Mouse (Mus musculus) heart, embryonic 10.5 days (tissue): Measurements from ENCODE around the gene Lmtk3. TPM values are rescaled to one million over a fixed set of nuclear protein-coding genes. Genes with fewer than 3 reads are reported as not detected.

Source experiments
- DNase-seq: peaks from one replicate; pipeline ENCODE4 v3.0.0-alpha.2; 2017; ENCODE audit warnings: low spot score
- H3K27ac ChIP-seq: fragments of 300-500 bp; sonication (generic); 2 replicates; pipeline ENCODE4 v1.5.1; 2016; ENCODE audit warnings: mild to moderate bottlenecking
- H3K27me3 ChIP-seq: fragments of 300-500 bp; sonication (generic); 2 replicates; pipeline ENCODE4 v1.6.1; 2016; ENCODE audit warnings: mild to moderate bottlenecking; ENCODE audit not compliant: poor library complexity, insufficient read depth, severe bottlenecking
- H3K36me3 ChIP-seq: fragments of 300-500 bp; sonication (generic); 2 replicates; pipeline ENCODE4 v1.6.1; 2016; ENCODE audit warnings: mild to moderate bottlenecking, moderate library complexity
- H3K4me1 ChIP-seq: fragments of 300-500 bp; sonication (generic); 2 replicates; pipeline ENCODE4 v1.6.1; 2016; ENCODE audit warnings: mild to moderate bottlenecking
- H3K4me3 ChIP-seq: fragments of 300-500 bp; sonication (generic); 2 replicates; pipeline ENCODE4 v1.5.1; 2016; ENCODE audit warnings: mild to moderate bottlenecking, moderate library complexity
- H3K9me3 ChIP-seq: fragments of 300-500 bp; sonication (generic); 2 replicates; pipeline ENCODE4 v1.6.1; 2016; ENCODE audit warnings: mild to moderate bottlenecking, moderate library complexity
- WGBS: fragments of 180-500 bp; shearing (Covaris S2); methylation state at CpG from one replicate; pipeline ENCODE4 v1.1.7; 2016; 5-methylcytosine and 5-hydroxymethylcytosine counted together
- polyA plus RNA-seq: library from polyadenylated mRNA; unstranded; fragments of >200 nt; fragmentation: Nextera tagmentation; extraction: Ambion mirVana; gene quantifications from 2 replicates; pipeline ENCODE4 v1.2.1, GENCODE M21; 2016

Lmtk3 gene
- polyA plus RNA-seq, 1 experiment from 2014 or later = 1.8 TPM

- WGBS = 7% methylated on average over 25 of the region's 25 CpGs
- H3K36me3 ChIP-seq = peaks cover 25% of the 10 kb centered on the region
- peaks cover 32% of the 10 kb centered on the region for H3K27me3 ChIP-seq
- peak overlapping the region; percentile 39 for H3K4me3 ChIP-seq
- H3K9me3 ChIP-seq = no peaks in the 10 kb centered on the region
- H3K4me1 ChIP-seq = peaks cover 20% of the 10 kb centered on the region
- no peak for DNase-seq
- H3K27ac ChIP-seq = no peak overlapping the region
Measured at GRCm38 (mm10) chr7:45819843-45820242, 36.3 kb downstream of the Lmtk3 start.

- Histone ChIP-seq H3K4me3 (no peak overlapping the region), H3K4me1 (peaks cover 14% of the 10 kb centered on the region), H3K9me3 (no peaks in the 10 kb centered on the region), H3K36me3 (peaks cover 35% of the 10 kb centered on the region), H3K27ac (no peak overlapping the region), H3K27me3 (peaks cover 30% of the 10 kb centered on the region)
- no peak for DNase-seq
Measured at GRCm38 (mm10) chr7:45820913-45821312, 37.4 kb downstream of the Lmtk3 start.

GRCm38 (mm10) chr7:45824598-45824997 lies 41.1 kb downstream of the Lmtk3 start, which contains the start of gene Kcnj14:
Kcnj14 (minus strand) TSS chr7:45824782.
- peaks cover 14% of the 10 kb centered on the region for H3K27me3 ChIP-seq
- DNase-seq = no peak
- H3K27ac ChIP-seq = no peak within 1 kb of the TSS
- no peak within 1 kb of the TSS for H3K4me3 ChIP-seq
- peaks cover 17% of the 10 kb centered on the region for H3K4me1 ChIP-seq
- H3K9me3 ChIP-seq = no peaks in the 10 kb centered on the region
- H3K36me3 ChIP-seq = peaks cover 70% of the 10 kb centered on the region
- 59% methylated on average over 7 of the region's 7 CpGs for WGBS

- Histone ChIP-seq H3K27ac (no peak overlapping the region), H3K9me3 (no peaks in the 10 kb centered on the region), H3K4me3 (no peak overlapping the region), H3K27me3 (peaks cover 7% of the 10 kb centered on the region), H3K36me3 (peaks cover 70% of the 10 kb centered on the region), H3K4me1 (peaks cover 19% of the 10 kb centered on the region)
- DNase-seq = no peak
- WGBS = 89% methylated on average over 7 of the region's 7 CpGs
Measured at GRCm38 (mm10) chr7:45826631-45827030, 43.1 kb downstream of the Lmtk3 start.

GRCm38 (mm10) chr7:45830427-45831127 lies 47.0 kb downstream of the Lmtk3 start, which contains the start of gene Grwd1:
Grwd1 (minus strand) TSS chr7:45830944.
- peak within 1 kb of the TSS; percentile 93 for H3K27ac ChIP-seq
- H3K4me3 ChIP-seq = peak within 1 kb of the TSS; percentile 99
- peaks cover 47% of the 10 kb centered on the region for H3K27me3 ChIP-seq
- H3K4me1 ChIP-seq = peaks cover 32% of the 10 kb centered on the region
- WGBS = under 1% methylated on average over 35 of the region's 35 CpGs
- H3K9me3 ChIP-seq = no peaks in the 10 kb centered on the region
- peak; percentile 95 for DNase-seq
- H3K36me3 ChIP-seq = peaks cover 38% of the 10 kb centered on the region

GRCm38 (mm10) chr7:45831128-45831525 lies 47.6 kb downstream of the Lmtk3 start:
- no peak for DNase-seq
- Histone ChIP-seq H3K27ac (peak overlapping the region; percentile 93; the same call in 1 of the 2 replicates), H3K36me3 (peaks cover 33% of the 10 kb centered on the region), H3K27me3 (peaks cover 52% of the 10 kb centered on the region), H3K4me1 (peaks cover 32% of the 10 kb centered on the region), H3K9me3 (no peaks in the 10 kb centered on the region), H3K4me3 (peak overlapping the region; percentile 99)
- WGBS = 23% methylated on average over 5 of the region's 5 CpGs

- Histone ChIP-seq H3K27ac (peak overlapping the region; percentile 62; the same call in 1 of the 2 replicates), H3K36me3 (peaks cover 20% of the 10 kb centered on the region), H3K4me3 (peak overlapping the region; percentile 60), H3K27me3 (peaks cover 65% of the 10 kb centered on the region), H3K4me1 (peaks cover 32% of the 10 kb centered on the region), H3K9me3 (no peaks in the 10 kb centered on the region)
- DNase-seq = no peak
- WGBS = 7% methylated on average over 30 of the region's 30 CpGs
Measured at GRCm38 (mm10) chr7:45832428-45832827, 48.9 kb downstream of the Lmtk3 start.

GRCm38 (mm10) chr7:45833148-45833790 lies 49.7 kb downstream of the Lmtk3 start:
- peak overlapping the region; percentile 60 for H3K4me3 ChIP-seq
- DNase-seq = no peak
- H3K9me3 ChIP-seq = no peaks in the 10 kb centered on the region
- H3K27me3 ChIP-seq = peaks cover 69% of the 10 kb centered on the region
- peaks cover 32% of the 10 kb centered on the region for H3K4me1 ChIP-seq
- peaks cover 11% of the 10 kb centered on the region for H3K36me3 ChIP-seq
- WGBS = 1% methylated on average over 86 of the region's 86 CpGs
- H3K27ac ChIP-seq = peak overlapping the region; percentile 62

GRCm38 (mm10) chr7:45833924-45834323 lies 50.4 kb downstream of the Lmtk3 start:
- no peak for DNase-seq
- Histone ChIP-seq H3K4me1 (peaks cover 32% of the 10 kb centered on the region), H3K36me3 (peaks cover 5% of the 10 kb centered on the region), H3K9me3 (no peaks in the 10 kb centered on the region), H3K27ac (peak overlapping the region; percentile 62), H3K4me3 (peak overlapping the region; percentile 60), H3K27me3 (peaks cover 69% of the 10 kb centered on the region)
- under 1% methylated on average over 31 of the region's 31 CpGs for WGBS

- Histone ChIP-seq H3K27ac (no peak overlapping the region), H3K4me1 (no peaks in the 10 kb centered on the region), H3K27me3 (peaks cover 60% of the 10 kb centered on the region), H3K4me3 (no peak overlapping the region), H3K9me3 (no peaks in the 10 kb centered on the region), H3K36me3 (no peaks in the 10 kb centered on the region)
- no peak for DNase-seq
- WGBS = 78% methylated on average over 10 of the region's 10 CpGs
Measured at GRCm38 (mm10) chr7:45842950-45843744, 59.6 kb downstream of the Lmtk3 start.

- 0 out of 2 replicates have a peak, but pooled peaks cover 3% of the 10 kb centered on the region for H3K4me1 ChIP-seq
- H3K27ac ChIP-seq = no peak overlapping the region
- H3K27me3 ChIP-seq = peaks cover 56% of the 10 kb centered on the region
- DNase-seq = no peak
- no peaks in the 10 kb centered on the region for H3K9me3 ChIP-seq
- no peaks in the 10 kb centered on the region for H3K36me3 ChIP-seq
- H3K4me3 ChIP-seq = no peak overlapping the region
- WGBS = 18% methylated on average over 6 of the region's 6 CpGs
Measured at GRCm38 (mm10) chr7:45848447-45849027, 65.0 kb downstream of the Lmtk3 start.

GRCm38 (mm10) chr7:45850661-45851060 lies 67.1 kb downstream of the Lmtk3 start:
- no peak overlapping the region for H3K27ac ChIP-seq
- H3K27me3 ChIP-seq = peaks cover 61% of the 10 kb centered on the region
- no peak for DNase-seq
- H3K4me3 ChIP-seq = no peak overlapping the region
- H3K9me3 ChIP-seq = no peaks in the 10 kb centered on the region
- 58% methylated on average over 3 of the region's 3 CpGs for WGBS
- no peaks in the 10 kb centered on the region for H3K36me3 ChIP-seq
- 0 out of 2 replicates have a peak, but pooled peaks cover 3% of the 10 kb centered on the region for H3K4me1 ChIP-seq
